Mouse (Mus musculus) T-cell, adult 2 months (primary cell): ENCODE data around the gene Gm44579.

ENCODE experiments used
- DNase-seq: peaks from one replicate; pipeline ENCODE4 v3.0.0; 2022; ENCODE audit warnings: low spot score

Gm44579 gene

DNA sequence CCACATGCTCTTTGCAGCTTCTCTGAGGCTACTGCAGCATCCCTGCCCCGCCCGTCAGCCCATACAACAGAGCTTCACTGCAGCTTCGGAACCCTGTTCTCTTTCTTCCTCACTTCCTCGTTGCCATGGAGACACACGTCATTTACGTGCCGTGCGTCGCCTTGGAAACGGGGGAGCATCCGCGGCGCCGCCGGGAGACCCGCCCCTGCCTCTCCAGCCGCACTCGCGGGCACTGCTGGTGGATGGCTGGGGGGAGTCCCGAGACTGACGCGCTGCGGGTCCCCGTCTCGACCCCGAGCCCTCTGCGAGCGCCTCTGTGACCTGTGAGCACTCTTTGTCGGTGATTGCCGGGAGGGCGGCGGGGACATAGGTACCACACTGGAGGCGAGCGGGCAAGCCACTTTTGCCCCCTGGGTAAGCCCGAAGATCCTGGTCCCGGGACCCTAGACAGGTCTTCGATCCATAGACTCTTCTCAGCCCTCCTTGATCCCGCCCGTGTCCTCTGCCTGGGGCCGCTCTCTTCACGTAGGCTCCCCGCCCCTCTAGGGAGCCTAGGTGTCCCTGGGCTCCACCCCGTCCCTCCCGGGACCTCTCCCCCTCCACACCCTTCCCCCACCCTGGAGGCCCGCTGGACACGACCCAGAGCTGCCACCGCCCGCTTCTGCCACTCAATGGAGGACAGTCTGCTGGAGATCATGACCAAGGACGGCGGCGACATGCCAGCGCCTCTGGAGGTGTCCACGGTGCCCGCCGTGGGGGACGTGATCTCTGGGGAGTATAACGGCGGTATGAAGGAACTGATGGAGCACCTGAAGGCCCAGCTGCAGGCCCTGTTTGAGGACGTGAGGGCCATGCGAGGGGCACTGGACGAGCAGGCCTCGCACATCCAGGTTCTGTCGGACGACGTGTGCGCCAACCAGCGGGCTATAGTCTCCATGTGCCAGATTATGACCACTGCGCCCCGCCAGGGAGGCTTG lies 52.8 kb downstream of the Gm44579 start:
- DNase-seq: peak; percentile 84

DNA sequence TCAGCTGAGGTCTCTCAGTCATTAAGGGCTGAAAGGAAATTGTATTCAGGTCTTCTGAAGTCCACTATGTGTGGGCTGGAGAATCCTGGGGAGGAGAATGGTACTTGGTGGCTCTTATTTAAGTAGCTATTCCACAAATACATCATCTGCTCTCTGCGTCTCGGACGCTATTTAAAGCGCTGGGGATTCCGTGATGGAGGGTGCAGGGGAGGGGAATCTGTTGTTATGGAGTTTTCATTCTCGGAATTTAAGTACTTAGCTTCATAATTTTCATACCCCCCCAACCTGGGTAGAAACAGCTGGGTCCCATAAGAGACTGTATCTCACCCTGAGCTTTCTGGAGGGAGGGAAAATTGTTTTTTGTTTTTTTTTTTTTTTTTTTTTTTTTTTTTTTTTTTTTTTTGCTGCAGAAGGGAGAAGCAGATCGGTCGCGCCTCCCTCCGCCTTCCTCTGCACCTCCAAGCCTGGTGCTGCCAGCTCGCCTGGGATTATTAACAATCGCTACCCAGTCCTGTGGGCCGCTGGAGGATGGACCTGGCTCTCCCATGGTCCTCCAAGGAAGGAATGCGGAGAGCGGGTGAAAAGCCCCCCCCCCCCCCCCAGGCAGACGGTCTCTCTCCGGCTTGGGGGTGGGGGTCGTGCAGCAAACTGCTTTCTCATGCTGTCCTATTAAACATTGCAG lies 53.7 kb downstream of the Gm44579 start, which contains the start of gene Ccdc184:
Gene Ccdc184 (plus strand): TSS at position 196 of the 682 bp plus-strand sequence.
- DNase-seq: no peak

DNA sequence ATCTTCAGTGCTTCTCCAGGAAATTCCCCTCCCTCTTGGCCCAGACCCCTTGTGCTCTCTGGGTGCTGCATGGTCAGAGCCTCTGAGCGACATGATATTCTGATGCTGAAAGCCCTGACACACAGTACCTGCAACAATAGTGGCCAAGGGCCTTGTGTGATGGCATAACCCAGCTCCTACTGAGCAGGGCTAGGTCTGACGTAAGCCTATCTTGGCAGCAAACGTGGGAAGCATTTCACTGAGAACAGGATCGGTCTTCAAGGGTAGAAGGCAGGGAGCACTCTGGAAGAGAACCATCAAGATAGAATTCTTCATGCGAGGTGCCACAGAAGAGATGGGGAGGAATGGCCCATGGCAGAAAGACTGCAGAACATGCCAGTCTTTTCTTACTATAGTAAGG lies 55.3 kb downstream of the Gm44579 start, which contains the start of gene Asb8:
Gene Asb8 (minus strand): TSS at position 101 of the 400 bp plus-strand sequence.
- DNase-seq: no peak

DNA sequence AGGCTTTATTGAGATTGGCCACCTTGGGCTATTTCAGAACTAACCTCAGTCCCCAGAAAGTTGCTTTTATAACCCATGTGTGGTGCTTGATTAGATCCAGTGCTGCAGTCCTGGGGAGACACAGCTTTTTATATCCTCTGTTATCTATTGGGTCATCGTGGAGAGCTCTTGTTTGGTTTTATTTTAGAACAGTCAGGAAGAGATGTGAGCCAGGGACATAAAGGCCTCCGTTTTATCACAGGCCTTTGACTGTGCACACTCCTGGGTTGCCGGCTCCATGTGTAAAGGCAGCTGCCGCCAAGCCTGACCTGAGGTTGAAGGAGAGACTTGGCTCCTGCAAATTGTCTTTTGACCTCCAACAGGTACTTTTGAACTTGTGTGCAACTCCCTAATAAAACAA lies 58.2 kb downstream of the Gm44579 start:
- no peak for DNase-seq

DNA sequence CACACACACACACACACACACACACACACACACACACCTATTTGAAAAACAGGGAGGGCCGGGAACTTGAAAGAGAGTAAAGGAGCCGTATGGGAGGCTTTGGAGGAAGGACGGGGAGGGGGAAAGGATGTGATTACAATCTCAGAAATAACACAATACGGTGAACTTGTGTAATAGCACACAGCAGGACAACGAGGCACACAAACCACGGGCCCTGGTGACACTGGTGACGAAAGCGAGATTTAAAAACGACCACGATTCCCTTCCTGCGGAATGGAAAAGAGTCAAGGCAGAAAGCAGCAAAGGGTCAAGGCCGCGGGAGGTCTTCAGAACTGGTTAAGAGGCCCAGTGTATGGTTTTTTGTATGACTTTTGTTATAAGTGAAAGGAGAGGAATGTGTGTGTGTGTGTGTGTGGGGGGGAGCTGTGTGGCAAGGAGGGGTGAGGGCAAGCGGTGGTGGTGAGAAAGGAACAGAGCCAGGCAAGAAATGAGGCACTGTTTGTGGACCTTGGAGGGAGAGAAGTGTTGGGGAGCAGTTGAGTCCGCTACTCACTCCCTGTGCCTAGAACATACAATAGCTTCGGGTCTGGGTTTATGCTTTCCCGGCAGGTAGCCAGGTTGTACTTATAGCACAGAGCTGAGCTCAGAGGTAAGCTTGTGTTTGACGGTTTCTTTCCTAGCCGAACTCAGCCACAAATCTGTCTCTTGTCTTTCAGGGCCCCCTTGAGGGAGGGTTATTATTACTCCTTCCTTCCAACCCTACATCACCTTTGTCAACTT lies 59.6 kb downstream of the Gm44579 start:
- DNase-seq: no peak

DNA sequence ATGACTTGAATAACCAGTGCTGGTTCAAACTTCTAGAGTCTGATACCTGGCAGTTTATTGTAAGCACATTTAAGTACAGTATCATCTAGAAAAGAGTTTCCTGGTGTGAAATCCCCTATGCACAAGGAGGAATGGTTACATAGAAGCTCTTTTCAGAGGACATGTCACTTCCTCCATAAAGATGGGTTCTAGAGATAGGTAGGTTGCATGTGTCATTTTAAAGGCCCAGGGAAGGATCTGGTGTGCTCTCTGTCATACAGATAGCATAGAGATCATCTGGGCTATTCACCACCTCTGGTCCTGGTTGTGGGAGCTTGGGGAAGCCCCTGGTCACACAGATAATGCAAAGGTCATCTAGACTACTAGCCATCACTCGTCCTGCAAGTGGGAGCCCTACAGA lies 63.5 kb downstream of the Gm44579 start:
- no peak for DNase-seq

DNA sequence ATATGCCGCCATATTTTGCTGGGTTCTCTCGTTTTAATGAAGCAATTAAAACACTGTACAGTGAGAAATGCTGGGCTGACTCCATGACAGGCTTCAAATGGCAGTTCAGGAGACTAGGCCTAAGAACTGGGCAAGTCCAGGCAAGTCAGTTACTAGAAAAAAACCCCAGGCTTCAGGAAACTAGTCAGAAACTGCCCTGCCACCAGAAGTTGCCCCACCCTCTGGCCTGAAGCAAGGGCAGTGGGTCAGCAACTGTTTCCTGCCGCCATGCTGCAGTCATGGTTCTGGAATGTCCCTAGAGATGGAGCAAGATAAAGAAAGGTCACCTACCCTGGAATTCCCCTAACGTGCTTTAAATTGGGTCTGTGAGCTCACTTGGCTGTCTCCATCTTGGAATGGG lies 64.8 kb downstream of the Gm44579 start:
- DNase-seq: no peak

DNA sequence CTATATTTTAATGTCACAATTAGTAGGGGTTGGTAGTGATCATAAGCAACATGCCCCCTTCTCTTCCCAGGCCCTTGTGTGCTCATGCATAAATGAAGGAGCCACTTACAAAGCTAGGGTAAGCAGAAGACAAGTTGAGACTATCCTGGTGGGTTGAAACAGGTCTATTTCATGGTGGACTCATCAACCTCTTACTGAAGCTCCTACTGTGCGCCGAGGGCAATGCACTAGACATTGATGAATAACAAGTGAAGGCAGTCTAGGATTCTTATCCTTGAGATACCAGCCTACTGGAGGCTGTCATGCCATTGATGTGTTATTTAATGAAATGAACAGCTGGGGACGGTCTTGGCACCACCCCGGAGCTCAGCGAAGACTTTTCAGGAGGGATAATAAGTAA lies 65.5 kb downstream of the Gm44579 start:
- DNase-seq: no peak

DNA sequence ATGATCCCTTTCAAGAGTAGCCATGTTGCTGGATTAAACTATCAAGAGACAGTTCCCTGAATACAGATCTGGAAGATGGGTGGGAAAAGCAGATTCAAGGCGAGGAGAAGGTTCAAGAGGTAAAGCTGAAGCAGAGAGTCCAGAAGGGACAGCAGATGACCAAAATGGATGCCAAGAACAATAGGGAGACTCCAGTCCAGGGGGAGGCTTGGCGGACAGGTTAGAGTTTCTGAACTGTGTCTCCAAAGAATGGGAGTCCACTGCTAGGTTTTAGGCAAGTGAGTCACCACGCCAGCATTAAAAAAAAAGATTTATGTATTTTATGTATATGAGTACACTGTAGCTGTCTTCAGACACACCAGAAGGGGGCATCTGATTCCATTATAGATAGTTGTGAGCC lies 66.1 kb downstream of the Gm44579 start:
- DNase-seq: no peak

DNA sequence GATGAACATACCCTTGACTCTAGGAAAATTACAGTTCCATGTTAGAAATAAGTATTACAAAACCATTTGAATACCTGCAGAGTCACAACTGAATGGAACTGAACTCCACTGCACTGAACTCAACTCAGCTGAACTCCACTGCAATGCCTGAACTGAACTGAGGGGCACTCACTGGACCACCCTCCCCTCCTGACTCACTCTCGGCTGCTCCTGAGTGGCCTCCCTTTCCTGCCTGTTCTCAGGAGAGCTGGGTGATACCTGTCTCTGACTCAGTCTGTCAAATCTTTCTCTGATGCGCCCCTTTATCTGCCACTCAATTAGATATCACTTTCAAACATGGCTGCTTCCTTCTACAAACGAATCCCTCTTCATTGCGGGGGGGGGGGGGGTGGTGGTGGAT lies 66.6 kb downstream of the Gm44579 start:
- DNase-seq: no peak

DNA sequence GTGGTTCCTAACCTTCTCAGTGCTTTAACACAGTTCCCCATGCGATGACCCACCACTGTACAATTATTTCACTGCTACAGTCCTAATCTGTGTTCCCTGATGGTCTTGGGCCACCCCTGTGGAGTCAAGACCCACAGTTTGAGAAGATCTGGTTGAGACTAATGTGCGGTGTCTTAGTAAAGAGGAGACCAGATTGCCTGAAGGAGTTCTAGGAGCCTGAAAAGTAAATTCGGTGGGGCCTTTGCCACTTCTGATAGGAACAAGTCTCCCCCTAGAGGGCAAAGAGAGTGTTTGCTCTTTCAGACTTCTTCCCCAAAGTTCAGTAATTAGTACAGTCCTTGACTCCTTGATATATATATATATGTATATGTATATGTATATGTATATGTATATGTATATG lies 67.2 kb downstream of the Gm44579 start:
- peak; percentile 40 for DNase-seq

DNA sequence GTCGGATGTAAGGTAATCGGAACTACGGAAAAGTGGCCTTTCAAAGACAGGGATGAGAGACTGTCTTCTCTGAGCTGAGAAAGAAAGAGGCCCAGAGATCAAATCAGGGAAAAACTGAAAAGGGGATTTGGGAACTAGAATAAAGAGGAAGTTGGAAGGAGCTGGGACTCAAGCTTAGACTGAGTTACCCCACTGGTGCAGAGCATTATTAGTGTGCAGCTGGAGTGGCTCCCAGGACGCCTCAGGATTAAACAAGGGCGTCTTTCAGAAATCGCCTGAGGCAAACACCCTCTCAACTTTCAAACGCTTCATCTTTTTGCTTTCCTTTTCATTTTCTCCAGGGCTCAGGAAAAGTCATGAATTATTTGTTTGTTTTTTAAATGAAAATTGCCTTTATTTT lies 67.9 kb downstream of the Gm44579 start:
- DNase-seq: no peak

DNA sequence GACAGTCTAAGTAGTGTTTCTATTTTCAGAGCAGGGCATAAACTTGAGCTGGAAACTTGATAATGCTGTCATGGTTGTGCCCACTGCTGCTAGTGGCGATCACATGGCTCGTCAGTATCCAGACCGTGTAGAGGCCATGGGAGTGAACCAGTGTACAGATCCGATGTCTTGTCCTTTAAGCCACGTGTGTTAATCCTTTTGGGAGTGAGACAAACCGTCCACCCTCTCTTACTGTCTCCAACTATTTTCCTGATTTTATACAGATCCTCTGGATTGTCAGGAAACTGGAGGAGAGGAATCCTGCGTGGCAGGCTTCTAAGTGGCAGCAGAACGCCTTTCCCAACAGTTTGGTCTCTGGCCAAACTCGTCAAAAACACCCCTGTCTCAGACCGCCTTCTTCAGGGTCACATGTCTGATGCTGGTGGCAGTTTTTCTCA lies 71.6 kb downstream of the Gm44579 start:
- no peak for DNase-seq

DNA sequence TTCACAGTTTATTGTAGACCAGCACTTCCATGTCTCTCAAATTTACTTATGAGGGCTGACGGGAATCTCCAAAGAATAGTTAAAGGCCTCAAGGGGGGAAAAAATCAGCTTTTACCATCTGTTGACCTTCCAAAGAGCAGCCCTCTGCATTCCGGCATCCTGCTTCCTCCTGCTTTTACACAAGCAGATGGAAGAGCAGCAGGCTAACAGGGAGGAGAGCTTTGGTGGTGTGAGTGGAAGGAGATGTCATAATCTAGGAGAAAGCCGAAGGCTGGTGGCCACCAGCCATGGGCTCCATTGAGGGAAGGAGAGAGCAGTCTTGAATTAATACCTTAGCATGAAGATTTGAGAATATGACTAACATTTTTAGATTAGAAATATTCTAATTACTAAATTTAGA lies 72.4 kb downstream of the Gm44579 start:
- DNase-seq: no peak

DNA sequence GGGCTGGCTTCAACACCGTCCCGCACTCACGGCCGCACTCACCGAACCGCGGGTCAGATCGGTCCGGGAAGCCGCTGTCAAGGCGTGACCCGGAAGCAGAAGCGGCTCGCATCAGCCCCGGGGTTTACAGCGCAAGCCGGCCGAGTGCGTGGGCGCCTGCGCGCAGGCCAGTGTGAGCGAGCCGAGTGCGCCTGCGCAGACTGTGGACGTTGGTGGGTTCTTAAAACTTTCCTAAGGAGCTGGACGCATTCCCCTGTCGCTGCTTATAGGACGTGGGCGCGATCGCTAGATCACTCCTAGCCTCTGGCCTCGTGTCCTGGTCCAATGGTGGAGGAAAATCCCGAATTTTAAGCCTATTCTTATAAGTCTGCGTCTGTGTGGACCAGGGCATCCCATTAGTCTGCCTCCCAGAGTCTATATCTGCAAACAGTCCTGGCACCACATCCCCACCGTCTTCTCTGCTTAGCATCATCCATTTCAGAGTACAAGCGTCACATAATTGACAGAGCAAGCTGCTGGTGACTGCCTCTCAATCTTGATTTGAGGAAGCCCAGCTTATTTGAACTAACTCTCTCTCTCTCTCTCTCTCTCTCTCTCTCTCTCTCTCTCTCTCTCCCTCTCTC lies 75.1 kb downstream of the Gm44579 start:
- DNase-seq: peak; percentile 90

DNA sequence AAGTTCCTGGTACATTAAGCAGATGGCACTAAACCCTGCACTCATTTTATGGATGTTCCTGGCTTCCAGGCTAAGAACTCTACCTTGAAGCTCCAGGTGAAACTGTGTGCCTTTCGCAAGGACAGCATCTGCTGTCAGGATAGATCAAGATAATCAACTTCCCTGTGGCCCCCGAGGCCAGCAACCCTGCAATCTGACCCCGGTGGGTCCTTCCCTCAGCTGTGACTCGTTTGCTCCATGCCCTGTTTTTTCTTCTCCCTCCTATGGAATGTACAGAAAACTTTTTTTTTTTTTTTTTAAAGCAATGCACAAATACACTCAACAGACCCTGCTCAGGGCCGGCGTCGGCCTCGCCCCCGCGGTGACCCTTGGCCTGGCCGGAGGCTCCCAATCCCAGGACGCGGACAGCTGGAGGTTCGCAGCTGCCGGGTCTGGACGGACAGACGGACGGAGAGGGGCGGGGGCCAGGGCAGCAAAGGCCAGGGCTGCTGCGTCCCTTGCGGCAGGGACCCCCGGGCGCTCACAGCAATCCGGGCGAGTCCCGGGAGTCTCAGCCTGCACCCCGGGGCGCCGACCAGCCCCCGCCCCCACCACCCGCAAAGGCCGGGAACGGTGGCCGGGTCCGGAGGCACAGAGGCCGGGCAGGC lies 75.8 kb downstream of the Gm44579 start:
- DNase-seq: peak; percentile 2

DNA sequence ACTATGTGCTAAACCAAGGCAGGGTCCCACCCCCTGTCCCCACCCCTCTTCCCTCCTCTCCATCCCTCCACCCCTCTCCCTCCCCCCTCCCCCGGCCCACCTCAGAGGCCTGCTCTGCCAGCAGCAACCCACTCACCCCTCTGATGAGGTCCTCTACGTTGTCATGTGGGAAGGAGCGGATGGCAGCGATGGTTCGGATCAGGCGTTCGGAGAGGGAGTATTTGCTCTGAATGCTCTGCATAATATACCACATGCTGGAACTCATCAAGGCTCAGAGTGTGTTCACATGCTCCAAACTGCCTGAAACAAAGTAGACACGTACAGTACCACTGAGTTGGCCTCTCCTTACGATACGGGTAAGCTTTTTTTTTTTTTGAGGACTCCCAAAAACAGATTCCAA lies 78.3 kb downstream of the Gm44579 start:
- DNase-seq: no peak

DNA sequence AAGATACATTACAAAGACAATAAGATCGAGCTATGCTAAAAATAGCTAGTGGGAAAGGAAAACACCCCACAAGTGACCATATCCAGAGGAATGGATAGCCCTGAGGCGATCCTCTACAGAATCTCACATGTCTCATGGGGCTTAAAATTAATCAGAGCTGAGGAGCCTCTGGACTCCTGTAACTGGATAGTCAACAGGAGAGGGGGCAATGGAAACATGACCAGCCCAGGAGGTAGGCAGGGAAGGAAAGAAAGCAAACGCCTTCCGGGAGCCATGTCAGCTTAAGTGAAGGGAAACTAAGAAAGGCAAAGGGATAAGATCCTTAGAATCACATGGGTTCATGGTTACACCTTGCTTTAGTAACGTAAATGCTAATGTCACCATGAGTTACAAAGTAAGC lies 80.0 kb downstream of the Gm44579 start:
- DNase-seq: no peak

DNA sequence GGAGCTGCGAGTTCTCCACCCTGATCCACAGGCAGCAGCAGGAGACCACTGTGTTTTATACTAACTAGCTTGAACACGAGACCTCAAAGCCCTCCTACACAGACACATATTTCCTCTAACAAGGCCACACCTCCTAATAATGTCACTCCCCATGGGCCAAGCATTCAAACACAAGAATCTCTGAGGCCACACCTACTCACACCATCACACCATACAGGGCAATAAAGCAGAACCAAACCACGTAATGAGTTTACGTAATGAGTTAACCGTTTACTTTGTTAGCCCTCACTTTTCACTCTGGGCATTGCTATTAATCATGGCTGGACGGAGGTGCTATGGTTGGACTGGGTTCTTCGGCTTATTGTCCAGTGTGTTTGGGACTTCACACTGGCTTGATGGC lies 81.0 kb downstream of the Gm44579 start:
- no peak for DNase-seq

DNA sequence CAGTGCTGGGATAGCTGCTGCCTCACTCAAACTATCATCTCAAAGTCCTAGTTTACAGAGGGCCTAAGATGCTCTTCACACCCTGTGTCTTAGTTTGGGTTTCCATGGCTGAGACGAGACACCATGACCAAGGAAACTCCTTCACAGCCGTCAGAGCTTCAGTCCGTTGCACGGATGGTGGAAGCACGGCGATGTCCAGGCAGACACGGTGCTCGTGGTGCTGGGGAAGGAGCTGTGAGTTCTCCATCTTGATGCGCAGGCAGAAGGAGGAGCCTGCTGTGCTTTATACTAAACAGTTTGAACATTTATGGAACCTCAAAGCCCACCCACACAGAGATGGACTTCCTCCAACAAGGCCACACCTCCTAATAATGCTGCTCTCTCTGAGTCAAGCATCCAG lies 83.9 kb downstream of the Gm44579 start:
- DNase-seq: no peak
